Mouse (Mus musculus): ENCODE results near the gene Bud23.

The Bud23 gene

DNA sequence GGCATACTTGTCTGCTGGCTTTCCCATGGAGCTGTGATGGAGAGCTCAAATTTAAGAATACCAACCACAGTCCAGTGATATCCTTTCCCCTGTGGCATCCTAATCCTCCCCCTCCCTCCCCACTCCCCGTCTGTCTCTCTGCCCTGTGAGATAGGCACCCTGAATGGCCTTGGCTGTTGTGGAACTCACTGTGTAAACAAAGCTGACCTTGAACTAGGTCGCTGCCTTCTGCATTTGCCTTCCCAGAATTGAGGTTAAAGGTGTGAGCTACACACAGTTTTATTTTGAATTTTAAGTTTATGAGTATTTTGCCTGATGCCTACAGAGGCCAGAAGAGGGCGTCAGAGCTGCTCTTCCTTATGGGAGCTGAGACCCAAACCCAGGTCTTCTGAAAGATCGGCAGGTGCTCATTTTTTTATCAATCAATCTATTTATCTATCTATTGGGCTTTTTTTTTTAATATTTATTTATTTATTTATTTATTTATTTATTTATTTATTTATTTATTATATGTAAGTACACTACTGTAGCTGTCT lies 48.5 kb downstream of the Bud23 start:
- DNase-seq (ENCODE audit: low spot score): no peak

DNA sequence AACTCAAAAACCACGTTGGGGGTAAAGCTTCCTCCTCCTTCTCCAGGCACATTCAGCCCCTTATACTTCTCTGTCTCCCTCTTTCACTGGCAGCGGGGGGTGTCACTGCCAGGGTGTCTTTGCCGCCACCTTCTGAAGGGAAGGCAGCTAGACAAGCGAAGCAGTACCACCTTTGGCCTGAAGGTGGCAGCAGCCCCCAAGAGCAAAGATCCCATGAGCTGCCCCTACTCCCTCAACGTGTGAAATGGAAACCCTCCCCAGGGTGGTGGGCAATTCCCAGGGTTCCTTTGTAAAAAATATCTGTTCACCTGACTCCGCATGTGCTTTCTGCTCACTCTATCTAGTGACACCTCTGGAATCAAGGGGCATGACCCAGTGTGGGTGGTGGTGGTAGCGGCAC lies 49.3 kb downstream of the Bud23 start:
- DNase-seq (ENCODE audit: low spot score): peak; percentile 88

DNA sequence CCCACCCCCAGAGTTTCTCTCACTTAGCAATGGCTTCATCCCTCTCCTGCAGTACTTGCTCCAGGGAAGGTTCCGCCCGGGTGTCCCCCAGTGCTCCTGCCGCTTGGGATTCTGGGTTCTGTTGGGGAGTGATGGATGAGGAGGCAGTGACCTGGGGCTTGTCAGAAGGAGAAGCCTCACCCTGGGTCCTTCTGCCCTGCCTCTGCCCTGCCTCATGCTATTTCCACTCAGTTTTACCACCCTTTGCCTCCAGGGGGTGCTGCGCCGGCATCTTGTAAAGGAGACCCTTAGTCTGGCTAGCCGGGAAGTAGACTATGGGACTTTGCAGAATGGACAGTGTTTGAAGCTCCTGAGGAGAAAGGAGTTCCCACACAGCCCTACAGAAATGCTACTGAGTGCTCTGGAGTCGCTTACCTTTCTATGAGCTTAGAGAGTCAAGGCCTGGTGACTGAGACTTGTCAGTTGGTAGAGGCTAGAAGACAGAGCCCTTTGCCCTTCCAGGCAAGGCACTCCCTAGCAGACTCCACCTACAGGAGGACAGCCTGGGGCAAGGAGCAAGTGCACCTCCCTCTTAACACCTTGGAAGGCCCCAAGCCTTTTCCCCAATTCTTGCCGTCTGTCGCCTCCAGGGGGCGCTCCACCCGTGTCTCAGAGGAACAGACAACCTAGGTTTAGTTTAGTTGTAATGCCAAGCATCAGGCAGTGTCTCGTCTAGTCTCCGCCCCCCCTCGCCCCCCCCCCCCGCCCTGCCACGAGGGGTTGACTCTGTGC lies 51.9 kb downstream of the Bud23 start:
- DNase-seq (ENCODE audit: low spot score): peak; percentile 90

DNA sequence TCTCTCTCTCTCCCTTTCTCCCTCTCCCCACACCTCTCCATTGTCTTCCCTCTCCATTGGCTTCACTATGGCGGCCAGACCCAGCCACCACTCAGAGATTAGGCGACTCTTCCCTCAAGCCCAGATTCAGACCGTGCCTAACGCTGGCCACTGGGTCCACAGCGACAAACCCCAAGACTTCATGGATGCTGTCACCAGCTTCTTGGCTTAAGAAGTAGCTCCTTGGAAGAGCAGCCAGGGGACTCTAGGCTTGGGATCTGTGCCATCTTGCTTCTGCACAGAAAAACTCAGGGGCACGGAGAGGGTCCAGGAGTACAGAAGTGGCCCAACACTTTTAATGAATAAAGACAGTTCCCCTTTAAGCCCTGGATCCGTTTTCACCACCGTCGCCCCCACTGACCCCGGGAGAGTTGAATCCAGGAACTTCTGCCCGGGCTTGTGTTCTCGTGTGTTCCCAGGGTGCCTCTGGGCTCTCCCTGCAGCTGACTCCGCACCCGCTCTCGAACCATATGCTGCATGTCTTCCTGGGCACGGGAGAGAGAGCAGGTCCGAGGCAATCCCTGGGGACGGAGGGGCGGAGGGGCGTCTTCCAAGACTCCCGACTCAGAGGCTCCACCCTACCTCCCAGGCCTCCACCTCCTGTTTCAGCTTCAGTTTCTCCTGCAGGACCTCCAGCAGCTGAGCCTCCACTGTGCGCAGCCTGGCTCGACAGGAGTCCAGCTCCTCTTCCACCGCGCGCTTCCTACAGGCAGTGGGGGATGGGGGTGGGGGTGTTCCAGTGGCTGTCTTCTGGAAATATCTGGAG lies 52.7 kb downstream of the Bud23 start:
- peak; percentile 37 for DNase-seq (ENCODE audit: low spot score)

DNA sequence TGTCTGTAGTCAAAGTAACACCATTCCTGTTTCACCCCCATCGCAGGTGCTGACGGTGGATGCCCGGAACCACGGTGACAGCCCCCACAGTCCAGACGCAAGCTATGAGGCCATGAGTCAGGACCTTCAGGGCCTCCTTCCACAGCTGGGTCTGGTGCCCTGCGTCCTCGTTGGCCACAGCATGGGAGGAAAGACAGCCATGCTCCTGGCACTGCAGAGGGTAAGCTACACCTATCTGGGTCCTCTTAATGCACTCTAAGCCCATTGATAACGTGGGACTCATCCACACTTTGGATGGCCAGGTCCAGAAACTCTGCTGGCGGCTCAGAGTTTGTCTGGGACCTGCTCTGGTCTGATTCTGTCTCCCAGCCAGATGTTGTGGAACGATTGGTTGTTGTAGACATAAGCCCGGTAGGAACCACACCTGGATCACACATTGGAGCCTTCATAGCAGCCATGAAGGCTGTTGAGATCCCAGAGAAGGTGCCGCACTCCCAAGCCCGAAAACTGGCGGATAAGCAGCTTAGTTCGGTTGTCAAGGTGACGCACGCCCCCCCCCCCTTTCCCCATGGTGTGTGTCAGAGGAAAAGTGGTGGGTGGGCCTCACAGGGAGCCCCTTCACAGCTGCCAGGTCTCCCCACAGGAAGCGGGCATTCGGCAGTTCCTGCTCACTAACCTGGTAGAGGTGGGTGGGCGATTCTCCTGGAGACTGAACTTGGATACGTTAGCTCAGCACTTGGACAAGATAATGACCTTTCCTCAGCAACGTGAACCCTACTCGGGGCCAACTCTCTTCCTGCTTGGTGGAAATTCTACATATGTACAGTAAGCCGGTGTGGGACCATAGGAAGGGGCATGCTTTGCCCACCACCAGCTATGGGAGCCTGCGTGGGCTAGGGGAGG lies 53.7 kb downstream of the Bud23 start:
- no peak for DNase-seq (ENCODE audit: low spot score)

DNA sequence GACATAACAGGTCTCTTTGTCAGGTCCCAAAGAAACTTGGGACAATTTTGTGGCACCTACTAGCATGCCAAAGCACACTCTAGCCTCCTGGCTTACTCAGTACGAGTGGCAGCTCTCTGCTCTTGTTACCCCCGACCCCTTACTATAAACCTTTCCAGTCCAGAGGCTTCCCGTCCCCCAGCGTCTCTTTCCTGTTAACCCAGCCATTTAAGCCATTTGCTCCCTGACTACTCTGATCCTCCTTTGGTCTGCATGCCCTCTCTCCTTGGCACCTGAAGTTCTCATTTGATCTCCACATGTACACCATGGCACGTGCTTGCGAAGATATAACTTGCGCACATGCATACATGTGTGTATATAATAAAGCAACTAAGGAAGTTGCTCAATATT lies 54.4 kb downstream of the Bud23 start:
- DNase-seq (ENCODE audit: low spot score): no peak

DNA sequence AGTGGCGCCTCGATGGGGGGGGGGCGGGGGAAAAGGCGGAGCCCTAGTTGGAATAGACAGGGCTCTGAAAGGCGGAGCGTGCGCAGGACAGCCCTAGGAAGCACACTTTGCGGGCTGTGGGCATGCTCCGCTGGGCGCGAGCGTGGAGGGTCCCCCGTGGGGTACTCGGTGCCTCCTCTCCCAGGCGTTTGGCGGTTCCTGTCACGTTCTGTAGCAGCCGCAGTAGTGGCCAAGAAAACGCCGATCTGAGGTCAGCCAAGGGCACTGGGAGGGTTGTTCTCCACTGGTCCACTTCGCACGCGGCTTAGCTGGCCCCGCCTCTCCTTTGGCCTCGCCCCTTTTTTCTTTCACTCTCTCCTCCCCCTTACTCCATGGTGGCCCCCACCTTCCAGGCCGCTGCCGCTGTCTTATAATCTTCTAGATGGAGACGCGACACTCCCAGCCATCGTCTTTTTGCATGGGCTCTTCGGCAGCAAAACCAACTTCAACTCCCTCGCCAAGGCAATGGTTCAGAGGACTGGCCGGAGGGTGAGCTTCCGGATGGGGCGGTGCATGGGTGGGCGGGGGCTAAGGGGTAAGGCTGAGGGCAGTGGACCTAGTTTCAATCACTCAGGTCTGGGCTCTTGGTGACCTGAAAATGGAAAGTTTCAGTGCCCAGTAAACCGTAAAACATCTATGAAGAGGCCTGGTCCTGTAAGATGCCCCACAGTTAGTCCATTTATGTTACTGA lies 55.0 kb downstream of the Bud23 start:
- peak; percentile 91 for DNase-seq (ENCODE audit: low spot score)

DNA sequence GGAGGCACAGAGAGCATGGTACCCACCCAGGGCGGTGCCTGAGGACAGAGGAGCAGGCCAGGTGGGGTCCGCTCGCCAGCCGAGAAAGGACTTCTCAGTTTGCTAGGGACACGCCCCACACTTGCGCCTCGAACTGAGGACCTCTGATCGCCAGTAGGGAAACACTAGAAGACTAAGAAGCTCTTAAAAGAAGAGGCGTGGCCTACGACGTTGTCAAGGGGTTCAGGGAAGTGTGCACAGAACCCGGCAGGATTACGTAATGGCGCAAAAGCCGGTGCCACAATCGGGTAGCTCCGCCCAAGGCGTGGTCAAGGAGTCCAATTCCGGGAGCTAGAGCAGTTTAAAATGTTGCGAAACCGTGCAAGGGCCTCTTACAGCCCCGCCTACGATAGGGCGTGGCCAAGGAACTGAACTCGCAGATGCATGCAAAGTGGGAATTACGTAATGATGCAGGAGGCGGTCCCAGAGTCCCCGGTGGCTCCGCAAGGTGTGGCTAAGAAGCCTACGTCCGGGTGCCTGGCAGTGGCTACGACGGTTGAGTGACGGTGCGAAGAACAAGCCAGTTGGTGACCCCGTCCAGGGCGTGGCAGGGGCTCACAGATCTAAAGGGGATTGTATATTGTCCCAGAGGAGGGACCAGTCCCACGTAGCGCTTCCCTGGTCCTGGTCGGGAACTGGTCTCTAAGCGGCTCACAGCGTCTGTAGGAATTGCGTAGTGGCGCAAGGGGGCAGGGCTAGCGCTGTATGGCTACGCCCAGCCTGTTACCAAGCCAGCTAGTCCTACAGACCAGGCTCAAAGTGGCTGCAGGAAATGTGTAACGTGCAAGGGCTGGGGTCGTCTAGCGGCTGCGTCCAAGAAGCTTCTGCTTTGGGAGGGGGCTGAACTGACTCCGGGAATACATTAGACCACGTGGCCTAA lies 55.8 kb downstream of the Bud23 start, which contains the start of gene Abhd11:
Gene Abhd11 (plus strand): TSS at position 482 of the 919 bp plus-strand sequence.
- peak; percentile 100 for DNase-seq (ENCODE audit: low spot score)

DNA sequence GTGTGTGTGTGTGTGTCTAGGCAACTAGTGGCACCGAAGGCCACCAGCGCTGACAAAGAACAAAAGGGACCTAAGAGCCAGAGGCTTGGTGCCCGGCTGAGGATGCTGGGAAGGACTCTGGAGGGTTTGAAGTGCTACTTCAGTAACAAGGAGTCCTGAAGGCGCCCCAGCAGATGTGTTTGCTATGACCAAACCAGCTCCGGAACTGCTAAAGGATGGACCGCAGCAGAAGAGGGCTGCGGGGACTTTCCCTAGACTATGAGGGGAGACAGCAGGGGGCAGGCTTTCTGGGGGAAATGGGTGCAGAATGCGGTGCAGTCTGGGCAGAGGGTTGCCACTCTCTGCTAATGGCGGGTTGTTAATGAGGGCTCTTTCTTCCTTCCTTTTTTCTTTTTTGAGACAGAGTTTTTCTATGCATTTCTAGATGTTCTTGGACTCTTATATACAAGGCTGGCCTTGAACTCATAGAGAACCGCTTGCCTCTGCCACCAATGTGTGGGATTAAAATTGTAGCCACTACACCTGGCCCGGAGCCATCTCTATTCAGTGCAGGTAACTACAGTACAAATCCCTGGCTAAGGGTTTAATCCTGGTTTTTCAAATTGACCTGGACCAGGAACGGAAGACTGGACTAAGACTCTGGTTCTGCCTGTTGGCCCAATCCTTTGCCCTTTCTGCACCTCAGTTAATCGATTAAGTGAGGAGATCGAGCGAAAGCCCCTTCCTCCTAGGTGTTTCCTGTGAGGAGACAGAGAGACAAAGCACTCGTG lies 56.8 kb downstream of the Bud23 start:
- DNase-seq (ENCODE audit: low spot score): no peak

All from embryo, embryonic 10.5 days (tissue).